Mouse (Mus musculus) myocyte (in vitro differentiated cells): ENCODE measurements around the gene Nde1. TPM values are rescaled to one million over a fixed set of nuclear protein-coding genes. Genes with fewer than 3 reads are reported as not detected.

Experiments used
- H3K27me3 ChIP-seq: one replicate; pipeline ENCODE4 v1.6.1; 2011; ENCODE audit not compliant: control insufficient read depth, insufficient read depth, insufficient read length
- H3K36me3 ChIP-seq: one replicate; pipeline ENCODE4 v1.6.1; 2011; ENCODE audit not compliant: control insufficient read depth, insufficient read depth
- H3K4me2 ChIP-seq: one replicate; pipeline ENCODE4 v1.6.1; 2011; ENCODE audit warnings: low read depth, control low read depth
- H3K4me3 ChIP-seq: one replicate; pipeline ENCODE4 v1.5.1; 2011; ENCODE audit warnings: mild to moderate bottlenecking, control low read depth, moderate library complexity
- H3K79me2 ChIP-seq: one replicate; pipeline ENCODE4 v1.6.1; 2011; ENCODE audit not compliant: control insufficient read depth, insufficient read depth
- H3ac ChIP-seq: one replicate; pipeline ENCODE4 v1.6.1; 2011; ENCODE audit not compliant: control insufficient read depth, insufficient read length
- CEBPB ChIP-seq: IDR thresholded peaks from 2 replicates; pipeline ENCODE4 v1.6.1; 2011; ENCODE audit warnings: mild to moderate bottlenecking, moderate library complexity; ENCODE audit not compliant: poor library complexity, insufficient read depth, severe bottlenecking
- E2F4 ChIP-seq: IDR thresholded peaks from one replicate; pipeline ENCODE4 v1.6.1; 2011; ENCODE audit warnings: mild to moderate bottlenecking, control low read depth, moderate library complexity; ENCODE audit not compliant: insufficient read depth
- MAX ChIP-seq: IDR thresholded peaks from one replicate; pipeline ENCODE4 v1.6.1; 2011; ENCODE audit warnings: low read depth, mild to moderate bottlenecking, control low read depth
- MYOD1 ChIP-seq, 3 experiments: IDR thresholded peaks; one replicate each; pipeline ENCODE4 v1.6.1; 2011; ENCODE audit warnings: control low read depth in 2 of 3, low read depth in 2 of 3, mild to moderate bottlenecking in 2 of 3, moderate library complexity in 1 of 3; ENCODE audit not compliant: insufficient read length in 2 of 3, control insufficient read depth in 1 of 3
- MYOG ChIP-seq, 3 experiments: IDR thresholded peaks; one replicate each; pipeline ENCODE4 v1.6.1; 2011; ENCODE audit warnings: control low read depth in 2 of 3, low read depth in 2 of 3, mild to moderate bottlenecking in 2 of 3; ENCODE audit not compliant: insufficient read length in 2 of 3, control insufficient read depth in 1 of 3, insufficient read depth in 1 of 3
- POLR2A ChIP-seq: IDR thresholded peaks from one replicate; pipeline ENCODE4 v1.6.1; 2011; ENCODE audit warnings: low read depth, mild to moderate bottlenecking, control low read depth, moderate library complexity; ENCODE audit not compliant: insufficient read length
- POLR2AphosphoS2 ChIP-seq: IDR thresholded peaks from one replicate; pipeline ENCODE4 v1.6.1; 2011; ENCODE audit warnings: low read depth, control low read depth; ENCODE audit not compliant: insufficient read length
- REST ChIP-seq: IDR thresholded peaks from one replicate; pipeline ENCODE4 v1.6.1; 2011; ENCODE audit warnings: mild to moderate bottlenecking, control low read depth, moderate library complexity; ENCODE audit not compliant: insufficient read depth, insufficient read length
- SRF ChIP-seq: IDR thresholded peaks from one replicate; pipeline ENCODE4 v1.6.1; 2011; ENCODE audit warnings: low read depth; ENCODE audit not compliant: control insufficient read depth, insufficient read length
- TCF12 ChIP-seq: IDR thresholded peaks from one replicate; pipeline ENCODE4 v1.6.1; 2011; ENCODE audit warnings: mild to moderate bottlenecking, control low read depth; ENCODE audit not compliant: poor library complexity, insufficient read depth, severe bottlenecking
- TCF3 ChIP-seq: IDR thresholded peaks from one replicate; pipeline ENCODE4 v1.6.1; 2011; ENCODE audit warnings: low read depth, control low read depth; ENCODE audit not compliant: insufficient read length
- USF1 ChIP-seq: IDR thresholded peaks from one replicate; pipeline ENCODE4 v1.6.1; 2011; ENCODE audit warnings: low read depth, mild to moderate bottlenecking, control low read depth, moderate library complexity
- polyA plus RNA-seq: library from polyadenylated mRNA; unstranded; fragments of >200 nt; fragmentation: generic; extraction: Trizol; gene quantifications from one replicate; pipeline ENCODE4 v1.2.1, GENCODE M21; 2012; ENCODE audit warnings: missing spikeins

Gene Nde1
- polyA plus RNA-seq, 1 experiment = 36.4 TPM

DNA sequence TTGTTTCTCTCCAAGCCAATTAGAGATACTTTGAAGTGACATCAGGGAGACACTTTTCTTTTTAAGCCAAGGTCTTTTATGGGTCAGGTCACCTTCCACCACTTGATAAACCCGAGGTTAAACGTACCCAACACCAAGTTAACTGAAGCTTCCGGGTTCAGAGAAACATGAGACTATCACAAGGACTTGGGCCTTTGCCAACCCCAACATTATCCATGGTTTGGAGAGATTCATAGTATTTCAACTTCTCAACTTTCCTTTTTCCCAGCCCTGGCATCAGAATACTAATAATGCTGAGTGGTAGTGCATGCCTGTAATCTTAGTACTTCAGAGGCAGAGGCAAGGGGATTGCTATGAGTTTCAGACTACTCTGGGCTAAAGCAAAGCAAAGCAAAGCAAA is 79.0 kb downstream of the Nde1 start:
- no peaks in the 10 kb centered on the region for H3K27me3 ChIP-seq
- no peak overlapping the region for H3K4me3 ChIP-seq
- TF ChIP-seq TCF12 (no peak), CEBPB (no peak), E2F4 (no peak), MYOD1 (IDR thresholded peaks at IDR 0.05; ENCODE audit: control insufficient read depth in 1 of 3, insufficient read length in 2 of 3, low read depth in 2 of 3) (no peak), USF1 (no peak), MAX (no peak), MYOG (IDR thresholded peaks at IDR 0.05; ENCODE audit: control insufficient read depth in 1 of 3, insufficient read depth in 1 of 3, insufficient read length in 2 of 3, low read depth in 2 of 3) (no peak), TCF3 (no peak), POLR2A (no peak), REST (no peak), POLR2AphosphoS2 (no peak), SRF (no peak)
- H3ac ChIP-seq = no peak overlapping the region
- no peaks in the 10 kb centered on the region for H3K79me2 ChIP-seq
- no peak overlapping the region for H3K4me2 ChIP-seq
- no peaks in the 10 kb centered on the region for H3K36me3 ChIP-seq

Other genes starting within 250 kb of the Nde1 start
- gene 2900011O08Rik, start 176.7 kb upstream of the Nde1 start, polyA plus RNA-seq = 0.02 TPM
- gene Ifitm7, start 176.4 kb upstream of the Nde1 start, polyA plus RNA-seq = not detected
- 8.2 TPM for gene Marf1, start 76 bp downstream of the Nde1 start, polyA plus RNA-seq
- gene Myh11, start 128.1 kb downstream of the Nde1 start, polyA plus RNA-seq = 0.01 TPM
- gene Fopnl, start 154.1 kb downstream of the Nde1 start, polyA plus RNA-seq = 34.3 TPM
- 23.0 TPM for gene Abcc1, start 198.3 kb downstream of the Nde1 start, polyA plus RNA-seq